Mouse (Mus musculus) stomach, embryonic 14.5 days (tissue): ENCODE measurements around the gene Eif5a2. TPM values are rescaled to one million over a fixed set of nuclear protein-coding genes. Genes with fewer than 3 reads are reported as not detected.
"Not testable (repeated sequence)": the region's sequence is repeated elsewhere in the genome, so short reads cannot be mapped to it uniquely, and the experiment has no call there.

Experiments
- ATAC-seq: fragments of 200-750 bp; cut with Nextera tagmentation; 2 replicates; pipeline ENCODE4 v1.8.0; 2017; ENCODE audit warnings: low read depth, moderate TSS enrichment; ENCODE audit not compliant: insufficient number of reproducible peaks, insufficient read depth, low FRiP score
- H3K27ac ChIP-seq: fragments of 300-500 bp; sonication (generic); 2 replicates; pipeline ENCODE4 v1.5.1; 2014; ENCODE audit warnings: mild to moderate bottlenecking, low read length, moderate library complexity, mixed read lengths
- H3K27me3 ChIP-seq: fragments of 300-500 bp; sonication (generic); 2 replicates; pipeline ENCODE4 v1.6.1; 2014; ENCODE audit warnings: low read length, control low read depth, mixed read lengths; ENCODE audit not compliant: control insufficient read depth, insufficient read depth
- H3K36me3 ChIP-seq: fragments of 300-500 bp; sonication (generic); 2 replicates; pipeline ENCODE4 v1.6.1; 2014; ENCODE audit warnings: mild to moderate bottlenecking, control low read depth, low read length, moderate library complexity, mixed read lengths; ENCODE audit not compliant: control insufficient read depth, insufficient read depth
- H3K4me1 ChIP-seq: fragments of 300-500 bp; sonication (generic); 2 replicates; pipeline ENCODE4 v1.6.1; 2014; ENCODE audit warnings: low read length, control low read depth, mixed read lengths; ENCODE audit not compliant: control insufficient read depth, insufficient read depth
- H3K4me2 ChIP-seq: fragments of 300-500 bp; sonication (generic); replicated peaks from 2 replicates; pipeline ENCODE4 v1.6.1; 2014; ENCODE audit warnings: low read depth, low read length, control low read depth
- H3K4me3 ChIP-seq: fragments of 300-500 bp; sonication (generic); 2 replicates; pipeline ENCODE4 v1.5.1; 2014; ENCODE audit warnings: low read depth, low read length, control low read depth
- H3K9ac ChIP-seq: fragments of 300-500 bp; sonication (generic); replicated peaks from 2 replicates; pipeline ENCODE4 v1.6.1; 2014; ENCODE audit warnings: low read depth, mild to moderate bottlenecking, control low read depth, low read length, moderate library complexity, mixed read lengths
- H3K9me3 ChIP-seq: fragments of 300-500 bp; sonication (generic); 2 replicates; pipeline ENCODE4 v1.6.1; 2016; ENCODE audit warnings: low read depth, low read length, control low read depth; ENCODE audit not compliant: control insufficient read depth
- WGBS: fragments of 180-500 bp; shearing (Covaris S2); extraction: QIAGEN DNeasy Blood & Tissue Kit; methylation state at CpG from one replicate; pipeline ENCODE4 v1.1.7; 2014; 5-methylcytosine and 5-hydroxymethylcytosine counted together
- polyA plus RNA-seq: library from polyadenylated mRNA; unstranded; fragments of >200 nt; fragmentation: Nextera tagmentation; extraction: Ambion mirVana; gene quantifications from 2 replicates; pipeline ENCODE4 v1.2.1, GENCODE M21; 2014

Eif5a2 gene
- polyA plus RNA-seq, 1 experiment from 2014 or later, result 7.4 TPM

GRCm38 (mm10) chr3:28761225-28761789 lies 19.8 kb upstream of the Eif5a2 start:
- no peak overlapping the region for H3K27ac ChIP-seq
- no peak overlapping the region for H3K4me3 ChIP-seq
- H3K4me1 ChIP-seq, result no peaks in the 10 kb centered on the region
- WGBS, result 68% methylated on average over 8 of the region's 8 CpGs
- H3K4me2 ChIP-seq, result no peak overlapping the region
- no peaks in the 10 kb centered on the region for H3K27me3 ChIP-seq
- H3K36me3 ChIP-seq, result no peaks in the 10 kb centered on the region
- no peak overlapping the region for H3K9ac ChIP-seq
- H3K9me3 ChIP-seq, result no peaks in the 10 kb centered on the region
- ATAC-seq, result no peak

GRCm38 (mm10) chr3:28766935-28767334 lies 14.1 kb upstream of the Eif5a2 start:
- Histone ChIP-seq H3K27ac (no peak overlapping the region), H3K9ac (no peak overlapping the region), H3K4me2 (no peak overlapping the region), H3K4me3 (no peak overlapping the region), H3K27me3 (no peaks in the 10 kb centered on the region), H3K9me3 (no peaks in the 10 kb centered on the region), H3K4me1 (no peaks in the 10 kb centered on the region), H3K36me3 (no peaks in the 10 kb centered on the region)
- no peak for ATAC-seq
- 90% methylated on average over 4 of the region's 4 CpGs for WGBS

DNA sequence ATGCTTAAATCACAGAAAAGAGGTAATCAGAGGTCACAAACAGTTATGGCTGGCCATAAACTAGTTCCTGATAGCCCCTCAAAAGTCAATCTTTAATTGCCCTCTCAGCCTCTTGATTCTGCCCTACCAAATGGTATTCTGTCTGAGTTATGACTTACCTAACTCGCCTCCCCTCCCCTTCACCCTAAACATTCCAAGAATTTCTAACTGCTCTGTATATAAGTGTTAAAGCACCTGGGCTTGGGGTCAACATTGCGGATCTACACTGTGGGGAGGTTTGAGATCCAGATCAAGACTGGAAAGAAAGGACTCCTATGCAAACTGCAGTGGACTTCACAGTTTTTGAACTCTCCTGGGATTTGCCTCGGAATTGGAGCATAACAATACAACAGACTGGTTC lies 12.9 kb upstream of the Eif5a2 start:
- no peak overlapping the region for H3K9ac ChIP-seq
- H3K27ac ChIP-seq, result no peak overlapping the region
- H3K4me2 ChIP-seq, result no peak overlapping the region
- 69% methylated on average over 3 of the region's 3 CpGs for WGBS
- no peak for ATAC-seq
- H3K27me3 ChIP-seq, result no peaks in the 10 kb centered on the region
- no peaks in the 10 kb centered on the region for H3K36me3 ChIP-seq
- no peak overlapping the region for H3K4me3 ChIP-seq
- no peaks in the 10 kb centered on the region for H3K9me3 ChIP-seq
- H3K4me1 ChIP-seq, result no peaks in the 10 kb centered on the region

DNA sequence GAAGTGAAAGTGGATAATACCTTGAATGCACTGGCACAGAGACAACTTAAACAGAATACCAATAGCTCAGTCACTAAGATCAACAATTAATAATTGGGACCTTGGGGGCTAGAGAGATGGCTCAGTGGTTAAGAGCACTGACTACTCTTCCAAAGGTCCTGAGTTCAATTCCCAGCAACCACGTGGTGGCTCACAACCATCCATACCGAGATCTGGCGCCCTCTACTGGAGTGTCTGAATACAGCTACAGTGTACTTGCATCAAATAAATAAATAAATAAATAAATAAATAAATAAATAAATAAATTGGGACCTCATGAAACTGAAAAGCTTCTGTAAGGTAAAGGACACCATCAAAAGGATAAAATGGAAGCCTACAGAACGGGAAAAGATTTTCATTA lies 8.2 kb upstream of the Eif5a2 start:
- not testable (repeated sequence) for H3K4me1 ChIP-seq, H3K4me2 ChIP-seq, ATAC-seq, H3K9me3 ChIP-seq, H3K27ac ChIP-seq, H3K36me3 ChIP-seq, H3K9ac ChIP-seq, H3K27me3 ChIP-seq, H3K4me3 ChIP-seq
- WGBS, result 63% methylated on average over 4 of the region's 4 CpGs

GRCm38 (mm10) chr3:28775361-28775760 lies 5.7 kb upstream of the Eif5a2 start:
- H3K36me3 ChIP-seq, result no peaks in the 10 kb centered on the region
- no peak for ATAC-seq
- H3K27ac ChIP-seq, result no peak overlapping the region
- no peak overlapping the region for H3K9ac ChIP-seq
- no peaks in the 10 kb centered on the region for H3K4me1 ChIP-seq
- no peak overlapping the region for H3K4me3 ChIP-seq
- H3K9me3 ChIP-seq, result no peaks in the 10 kb centered on the region
- no peaks in the 10 kb centered on the region for H3K27me3 ChIP-seq
- WGBS, result 88% methylated on average over 7 of the region's 7 CpGs
- H3K4me2 ChIP-seq, result no peak overlapping the region

GRCm38 (mm10) chr3:28775958-28776357 lies 5.1 kb upstream of the Eif5a2 start:
- ATAC-seq, result peak; percentile 77; the same call in 1 of the 2 replicates
- H3K9me3 ChIP-seq, result no peaks in the 10 kb centered on the region
- no peak overlapping the region for H3K27ac ChIP-seq
- H3K9ac ChIP-seq, result no peak overlapping the region
- H3K4me2 ChIP-seq, result no peak overlapping the region
- no peaks in the 10 kb centered on the region for H3K27me3 ChIP-seq
- no peak overlapping the region for H3K4me3 ChIP-seq
- H3K4me1 ChIP-seq, result no peaks in the 10 kb centered on the region
- WGBS, result 86% methylated on average over 1 of the region's 1 CpGs
- H3K36me3 ChIP-seq, result no peaks in the 10 kb centered on the region

GRCm38 (mm10) chr3:28776491-28776890 lies 4.6 kb upstream of the Eif5a2 start:
- no peak for ATAC-seq

DNA sequence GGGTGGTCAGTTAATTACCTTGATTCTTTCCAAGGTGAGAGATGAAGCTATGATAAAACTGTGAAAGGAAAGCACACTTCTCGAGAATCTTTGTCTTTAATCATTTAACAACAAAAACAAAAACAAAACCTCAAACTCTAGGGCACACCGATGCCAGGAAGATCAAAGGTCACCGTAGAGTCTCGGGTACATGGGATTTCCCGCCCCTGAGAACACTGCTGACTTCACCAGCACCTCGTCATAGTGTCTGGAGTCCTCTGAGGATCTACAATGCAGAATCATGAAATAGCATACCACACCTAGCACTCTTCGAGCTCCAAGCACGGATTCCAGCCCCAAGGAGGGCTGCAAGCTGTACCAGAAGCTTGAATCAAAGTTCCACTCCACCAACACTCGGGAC lies 565 bp upstream of the Eif5a2 start:
- no peak for ATAC-seq
- WGBS, result 75% methylated on average over 9 of the region's 9 CpGs

More at GRCm38 (mm10) chr3:28776491-28776890, 4.6 kb upstream of the Eif5a2 start:
- Histone ChIP-seq H3K4me3 (no peak overlapping the region), H3K27ac (no peak overlapping the region), H3K9me3 (no peaks in the 10 kb centered on the region), H3K27me3 (no peaks in the 10 kb centered on the region), H3K4me1 (no peaks in the 10 kb centered on the region), H3K4me2 (no peak overlapping the region), H3K9ac (no peak overlapping the region), H3K36me3 (no peaks in the 10 kb centered on the region)
- WGBS, result 69% methylated on average over 1 of the region's 1 CpGs

DNA sequence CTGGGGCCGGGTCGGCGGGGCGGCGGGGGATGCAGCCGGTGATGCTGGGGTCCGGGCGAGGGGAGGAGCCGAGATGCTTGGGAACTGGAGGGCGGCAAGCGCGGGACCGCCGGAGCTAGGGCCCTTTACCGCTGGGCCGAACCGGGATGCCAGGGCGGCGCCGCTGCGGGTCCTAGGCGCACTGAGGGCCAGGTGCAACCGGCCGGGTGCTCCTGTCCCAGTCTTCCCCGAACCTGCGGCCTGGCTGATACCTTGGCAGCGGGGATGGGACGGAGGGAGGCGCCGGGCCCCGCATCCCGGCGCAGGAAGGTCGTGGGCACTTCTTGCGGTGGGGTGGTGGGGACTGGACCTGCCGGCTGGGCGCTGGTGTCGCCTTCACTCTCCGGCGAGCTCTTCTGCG lies 346 bp downstream of the Eif5a2 start:
- no peaks in the 10 kb centered on the region for H3K36me3 ChIP-seq
- no peaks in the 10 kb centered on the region for H3K9me3 ChIP-seq
- H3K27ac ChIP-seq, result no peak overlapping the region
- H3K4me1 ChIP-seq, result no peaks in the 10 kb centered on the region
- H3K9ac ChIP-seq, result peak overlapping the region; percentile 61
- 2% methylated on average over 31 of the region's 41 CpGs for WGBS
- H3K27me3 ChIP-seq, result no peaks in the 10 kb centered on the region
- peak overlapping the region; percentile 98 for H3K4me2 ChIP-seq
- no peak for ATAC-seq
- peak overlapping the region; percentile 73 for H3K4me3 ChIP-seq

More for the DNA sequence above, 565 bp upstream of the Eif5a2 start:
- H3K9ac ChIP-seq, result no peak overlapping the region
- H3K4me1 ChIP-seq, result no peaks in the 10 kb centered on the region
- H3K27ac ChIP-seq, result no peak overlapping the region
- peak overlapping the region; percentile 73; the same call in 1 of the 2 replicates for H3K4me3 ChIP-seq
- no peaks in the 10 kb centered on the region for H3K27me3 ChIP-seq
- H3K9me3 ChIP-seq, result no peaks in the 10 kb centered on the region
- no peaks in the 10 kb centered on the region for H3K36me3 ChIP-seq
- H3K4me2 ChIP-seq, result peak overlapping the region; percentile 98
